Mouse (Mus musculus): ENCODE data around the gene Rab3gap2. TPM values are rescaled to one million over a fixed set of nuclear protein-coding genes. Genes with fewer than 3 reads are reported as not detected.

The Rab3gap2 gene
- total RNA-seq, 1 experiment from 2014 or later, result 50.2 TPM

Other genes starting within 250 kb of the Rab3gap2 start
- not detected in 2 replicates for gene Mark1, start 204.5 kb upstream of the Rab3gap2 start, total RNA-seq (2017)
- 41.4 and 60.1 TPM in 2 replicates for gene Iars2, start 125.3 kb downstream of the Rab3gap2 start, total RNA-seq (2017)
- gene Bpnt1, start 128.0 kb downstream of the Rab3gap2 start, total RNA-seq (2017), result 15.1 and 29.8 TPM in 2 replicates
- gene Eprs, start 158.9 kb downstream of the Rab3gap2 start, total RNA-seq (2017), result 197 and 229 TPM in 2 replicates

All from hematopoietic stem cell, adult 5-6 weeks (primary cell).